Mouse (Mus musculus) intestine, postnatal 0 days (tissue): ENCODE data around the gene Gm45844. TPM values are rescaled to one million over a fixed set of nuclear protein-coding genes. Genes with fewer than 3 reads are reported as not detected.

Experiments
- ATAC-seq: fragments of 200-750 bp; cut with Nextera tagmentation; 2 replicates; pipeline ENCODE4 v1.8.0; 2017; ENCODE audit warnings: mild to moderate bottlenecking, moderate TSS enrichment, moderate library complexity
- H3K27ac ChIP-seq: fragments of 300-500 bp; sonication (generic); 2 replicates; pipeline ENCODE4 v1.5.1; 2014; ENCODE audit warnings: mild to moderate bottlenecking, low read depth, low read length, moderate library complexity
- H3K27me3 ChIP-seq: fragments of 300-500 bp; sonication (generic); replicated peaks from 2 replicates; pipeline ENCODE4 v1.6.1; 2014; ENCODE audit warnings: low read length, mixed read lengths; ENCODE audit not compliant: control insufficient read depth, insufficient read depth
- H3K36me3 ChIP-seq: fragments of 300-500 bp; sonication (generic); 2 replicates; pipeline ENCODE4 v1.6.1; 2014; ENCODE audit warnings: mild to moderate bottlenecking, moderate library complexity; ENCODE audit not compliant: control insufficient read depth, insufficient read depth
- H3K4me1 ChIP-seq: fragments of 300-500 bp; sonication (generic); replicated peaks from 2 replicates; pipeline ENCODE4 v1.6.1; 2014; ENCODE audit warnings: antibody characterized with exemption, low read length, mixed read lengths; ENCODE audit not compliant: control insufficient read depth, insufficient read depth
- H3K4me2 ChIP-seq: fragments of 300-500 bp; sonication (generic); replicated peaks from 2 replicates; pipeline ENCODE4 v1.6.1; 2014; ENCODE audit warnings: low read depth, mild to moderate bottlenecking, moderate library complexity
- H3K4me3 ChIP-seq: fragments of 300-500 bp; sonication (generic); 2 replicates; pipeline ENCODE4 v1.5.1; 2014; ENCODE audit warnings: low read depth, low read length
- H3K9ac ChIP-seq: fragments of 300-500 bp; sonication (generic); 2 replicates; pipeline ENCODE4 v1.6.1; 2014; ENCODE audit warnings: mild to moderate bottlenecking, low read depth, low read length
- H3K9me3 ChIP-seq: fragments of 300-500 bp; sonication (generic); 2 replicates; pipeline ENCODE4 v1.6.1; 2016; ENCODE audit warnings: mixed run types; ENCODE audit not compliant: control insufficient read depth
- CTCF ChIP-seq: sonication (generic); IDR thresholded peaks from 2 replicates; pipeline ENCODE4 v1.5.1; 2016; ENCODE audit warnings: low read depth, mild to moderate bottlenecking, control low read depth, antibody characterized with exemption, moderate library complexity
- WGBS: fragments of 180-500 bp; shearing (Covaris S2); extraction: QIAGEN DNeasy Blood & Tissue Kit; methylation state at CpG from one replicate; pipeline ENCODE4 v1.1.7; 2014; 5-methylcytosine and 5-hydroxymethylcytosine counted together
- microRNA-seq: library from miRNA; unstranded; fragments of <30 nt; microRNA quantifications from one replicate; pipeline ENCODE4, GENCODE M21; 2016
- polyA plus RNA-seq: library from polyadenylated mRNA; unstranded; fragments of >200 nt; fragmentation: Nextera tagmentation; extraction: Ambion mirVana; gene quantifications from 2 replicates; pipeline ENCODE4 v1.2.1, GENCODE M21; 2015

The Gm45844 gene
- polyA plus RNA-seq, 1 experiment from 2014 or later = 1.6 TPM

DNA sequence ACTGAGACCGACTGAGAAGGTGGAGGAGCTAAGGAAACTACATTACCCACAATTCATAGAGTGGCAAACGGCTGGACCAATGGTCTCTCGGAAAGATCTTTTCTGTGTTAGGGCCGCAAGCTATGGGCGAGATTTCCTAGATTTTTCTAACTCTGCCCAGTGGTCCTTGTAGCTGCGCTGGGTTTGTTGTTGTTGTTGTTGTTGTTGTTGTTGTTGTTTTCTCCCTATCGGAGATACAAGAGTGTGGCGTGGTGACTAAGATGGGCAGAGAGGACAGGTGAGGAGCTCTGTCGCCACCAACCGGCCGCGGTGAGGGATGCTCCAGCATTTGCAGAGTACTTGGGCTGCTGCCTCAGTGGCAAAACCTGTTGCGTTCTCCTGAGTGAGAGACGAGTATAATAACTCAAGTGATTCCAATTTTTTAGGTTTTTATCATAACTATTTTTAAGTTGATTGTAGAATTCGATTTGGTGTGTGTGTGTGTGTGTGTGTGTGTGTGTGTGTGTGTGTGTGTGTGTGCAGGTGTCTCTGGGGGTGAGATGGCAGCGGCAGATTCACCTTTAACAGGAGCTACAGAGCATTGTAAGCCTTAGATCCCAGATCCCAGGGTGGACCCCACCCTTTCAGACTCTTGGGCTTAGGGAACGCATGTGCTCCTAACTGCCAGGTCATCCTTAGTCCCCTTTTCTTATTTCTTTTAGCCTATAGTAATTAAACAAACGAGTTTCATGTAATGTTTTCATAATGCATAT is 89.7 kb downstream of the Gm45844 start:
- 11% methylated on average over 18 of the region's 18 CpGs for WGBS
- Histone ChIP-seq H3K27me3 (no peaks in the 10 kb centered on the region), H3K4me1 (no peaks in the 10 kb centered on the region), H3K9ac (no peak overlapping the region), H3K36me3 (no peaks in the 10 kb centered on the region), H3K27ac (no peak overlapping the region), H3K9me3 (no peaks in the 10 kb centered on the region), H3K4me3 (peak overlapping the region; percentile 55), H3K4me2 (peak overlapping the region; percentile 59)
- peak; percentile 88 for TF ChIP-seq CTCF
- ATAC-seq = peak; percentile 97

DNA sequence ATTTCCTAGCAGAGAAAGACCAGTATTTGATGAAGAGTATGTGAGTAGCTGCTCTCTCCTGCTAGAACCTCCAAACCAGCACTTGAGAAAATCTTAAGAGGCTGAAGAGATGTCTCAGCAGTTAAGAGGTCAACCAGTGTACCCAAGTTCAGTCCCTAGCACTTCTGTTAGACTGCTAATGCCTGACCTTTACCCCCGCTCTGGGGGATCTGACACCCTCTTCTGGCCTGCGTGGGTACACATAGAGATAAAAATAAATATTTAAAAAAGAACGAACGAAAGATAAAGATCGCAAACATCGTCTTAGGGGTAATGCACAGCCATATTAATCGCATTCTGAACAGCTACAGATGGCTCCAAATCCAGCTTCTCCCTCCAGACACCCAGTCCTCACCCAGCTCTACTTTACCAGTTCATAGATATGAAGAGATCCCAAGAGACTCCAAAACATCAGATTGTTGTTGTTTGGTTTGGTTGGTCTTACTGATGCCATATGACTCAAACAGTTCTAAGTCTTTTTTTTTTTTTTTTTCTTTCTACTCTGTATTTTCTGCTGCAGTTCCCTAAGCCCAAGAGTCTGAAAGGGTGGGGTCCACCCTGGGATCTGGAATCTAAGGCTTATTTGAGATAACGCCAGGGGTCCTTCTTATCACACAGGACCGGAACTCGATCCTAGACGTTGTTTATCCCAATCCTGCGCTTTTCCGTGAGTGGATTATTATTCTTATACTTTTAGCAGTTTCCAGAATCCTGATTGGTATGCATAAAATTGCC is 90.5 kb downstream of the Gm45844 start:
- 14% methylated on average over 13 of the region's 13 CpGs for WGBS
- H3K4me3 ChIP-seq = peak overlapping the region; percentile 55
- H3K36me3 ChIP-seq = no peaks in the 10 kb centered on the region
- peak; percentile 50; the same call in 1 of the 2 replicates for ATAC-seq
- H3K9ac ChIP-seq = no peak overlapping the region
- no peak for TF ChIP-seq CTCF
- no peaks in the 10 kb centered on the region for H3K4me1 ChIP-seq
- H3K4me2 ChIP-seq = peak overlapping the region; percentile 59
- H3K9me3 ChIP-seq = no peaks in the 10 kb centered on the region
- H3K27me3 ChIP-seq = no peaks in the 10 kb centered on the region
- no peak overlapping the region for H3K27ac ChIP-seq

DNA sequence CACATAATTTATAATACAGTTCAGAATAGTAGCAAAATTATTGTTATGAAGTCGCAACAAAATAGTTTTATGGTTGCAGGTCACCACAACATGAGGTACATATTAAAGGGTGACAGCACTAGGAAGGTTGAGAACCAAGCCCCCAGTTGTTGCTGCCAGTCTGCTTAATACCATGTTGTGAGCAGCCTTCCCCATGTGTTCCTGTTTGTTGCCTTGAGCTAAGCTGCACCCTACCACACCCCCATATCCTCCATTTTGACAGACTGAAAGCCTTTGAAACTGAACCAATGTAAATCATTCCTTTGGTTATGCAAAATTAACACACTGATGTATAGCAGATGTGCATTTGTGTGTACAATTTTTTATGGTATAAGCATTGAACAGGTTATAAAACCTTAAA is 92.2 kb downstream of the Gm45844 start:
- no peaks in the 10 kb centered on the region for H3K27me3 ChIP-seq
- ATAC-seq = no peak
- no peak overlapping the region for H3K4me2 ChIP-seq
- H3K27ac ChIP-seq = no peak overlapping the region
- no peaks in the 10 kb centered on the region for H3K9me3 ChIP-seq
- no peak overlapping the region for H3K9ac ChIP-seq
- 94% methylated on average over 1 of the region's 1 CpGs for WGBS
- H3K4me1 ChIP-seq = no peaks in the 10 kb centered on the region
- H3K4me3 ChIP-seq = no peak overlapping the region
- no peak for TF ChIP-seq CTCF
- peaks cover 14% of the 10 kb centered on the region; the same call in 1 of the 2 replicates for H3K36me3 ChIP-seq

DNA sequence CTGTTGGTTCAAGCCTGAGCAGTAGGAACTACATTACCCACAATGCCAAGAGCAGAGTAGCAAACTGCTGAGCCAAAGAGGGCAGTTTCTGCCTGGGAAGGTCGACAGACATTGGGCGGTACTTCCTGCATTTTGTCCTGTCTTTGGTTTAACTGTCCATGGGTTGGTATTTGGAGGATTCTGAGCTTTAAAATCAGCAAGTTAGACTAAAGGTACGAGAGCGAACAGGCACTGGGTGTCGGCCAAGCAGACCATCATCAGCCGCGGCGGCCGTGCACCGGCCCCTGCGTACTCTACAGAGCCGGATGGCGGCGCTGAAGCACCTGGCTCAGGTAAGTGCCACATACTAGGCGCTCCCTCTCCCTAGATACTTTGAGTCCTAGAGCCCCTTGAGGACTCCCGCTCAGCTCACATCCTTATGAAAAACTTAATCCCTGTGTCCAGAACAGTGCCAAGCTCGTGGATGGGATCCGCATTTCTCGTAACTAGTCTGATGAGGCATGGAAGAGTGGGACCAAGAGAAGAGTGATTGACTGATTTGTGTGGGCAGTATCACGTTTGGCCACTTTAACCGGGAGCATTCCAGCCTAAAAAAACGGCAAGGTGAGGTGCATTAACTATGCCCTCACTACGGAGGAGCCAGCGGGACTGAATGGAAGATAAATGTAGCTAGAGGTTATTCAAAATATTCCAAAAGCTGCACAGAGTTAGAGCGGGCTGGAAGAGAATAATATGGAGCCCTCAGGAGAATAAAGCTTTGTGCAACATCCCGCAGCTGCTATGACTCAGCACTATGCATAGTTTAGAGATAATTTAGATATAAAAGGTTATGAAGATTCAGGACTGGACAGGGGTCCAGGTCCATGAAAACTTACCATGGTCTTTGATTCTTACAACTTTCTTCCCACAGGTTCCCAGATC is 106.6 kb downstream of the Gm45844 start, which contains the start of gene Zfp418:
Zfp418 (plus strand) TSS at position 104 of the 921 bp plus-strand sequence.
- peak; percentile 52 for TF ChIP-seq CTCF
- ATAC-seq = peak; percentile 97
- Histone ChIP-seq H3K27ac (peak within 1 kb of the TSS; percentile 62; the same call in 1 of the 2 replicates), H3K9ac (peak within 1 kb of the TSS; percentile 71), H3K4me2 (peak within 1 kb of the TSS; percentile 75), H3K4me1 (no peaks in the 10 kb centered on the region; the same call in 1 of the 2 replicates), H3K36me3 (0 out of 2 replicates have a peak, but pooled peaks cover 7% of the 10 kb centered on the region), H3K9me3 (no peaks in the 10 kb centered on the region), H3K27me3 (no peaks in the 10 kb centered on the region), H3K4me3 (peak within 1 kb of the TSS; percentile 66)
- 2% methylated on average over 26 of the region's 26 CpGs for WGBS

Small RNAs within 50 kb of the gene (microRNA-seq; reads per million reads assigned to microRNA genes)
- gene Mir5620 = 0.82 reads per million

Other genes starting within 250 kb of the Gm45844 start
- gene Zfp954, start 156.8 kb downstream of the Gm45844 start, polyA plus RNA-seq = 10.0 and 10.2 TPM in 2 replicates
- 0.20 and 0.25 TPM in 2 replicates for gene Zfp773, start 141.5 kb downstream of the Gm45844 start, polyA plus RNA-seq
- 0.98 and 1.0 TPM in 2 replicates for gene Zfp418, start 107.0 kb downstream of the Gm45844 start, polyA plus RNA-seq
- 2.0 and 2.3 TPM in 2 replicates for gene Zfp772, start 68.3 kb downstream of the Gm45844 start, polyA plus RNA-seq
- 0.09 TPM in 1 of 2 replicates, not detected in the other for gene Vmn2r29, start 31.0 kb downstream of the Gm45844 start, polyA plus RNA-seq
- gene Clcn4, start 22.6 kb upstream of the Gm45844 start, polyA plus RNA-seq = 31.9 and 32.0 TPM in 2 replicates
- gene Vmn2r30, start 59.3 kb upstream of the Gm45844 start, polyA plus RNA-seq = not detected in 2 replicates
- gene Gm45783, start 96.3 kb upstream of the Gm45844 start, polyA plus RNA-seq = not detected in 2 replicates
- not detected in 2 replicates for gene Vmn2r31, start 121.4 kb upstream of the Gm45844 start, polyA plus RNA-seq
- not detected in 2 replicates for gene Vmn2r32, start 201.7 kb upstream of the Gm45844 start, polyA plus RNA-seq